Mouse (Mus musculus): Measurements from ENCODE around the gene Top3a. TPM values are rescaled to one million over a fixed set of nuclear protein-coding genes. Genes with fewer than 3 reads are reported as not detected.

Gene Top3a
- total RNA-seq, 2 experiments from 2014 or later, result 5.3 to 6.3 TPM

GRCm38 (mm10) chr11:60698806-60699523 is 78.2 kb downstream of the Top3a start:
- intact Hi-C loops (cut with DNase I), result loop anchor here (1.0 to 5.0 kb wide), 4 partner anchors 28 to 393 kb away; partner anchors contain the start of genes Dhrs7b, Flii and Tmem11
- DNase-seq, result peak; percentile 88

- DNase-seq, result peak; percentile 16
- intact Hi-C loops (cut with DNase I), result loop anchor here (5.0 kb wide), 2 partner anchors 180 to 395 kb away; partner anchors contain the start of gene Tmem11
These were observed 79.6 kb downstream of the Top3a start for GRCm38 (mm10) chr11:60697561-60697960.

GRCm38 (mm10) chr11:60696165-60696564 is 81.0 kb downstream of the Top3a start:
- DNase-seq, result no peak
- intact Hi-C loops (cut with DNase I), result loop anchor here (5.0 kb wide), 2 partner anchors 181 to 396 kb away; partner anchors contain the start of gene Tmem11

Small RNA genes lying within 50 kb of the gene (microRNA-seq; reads per million reads assigned to microRNA genes)
- 5.2 to 5.4 reads per million in 2 experiments for gene Mir5100

Other genes with a start within 250 kb of the Top3a start
- 10 to 100 TPM; 71.1 to 73.0 TPM for gene Alkbh5, start 241.0 kb downstream of the Top3a start, total RNA-seq (2021)
- 10 to 100 TPM; 23.8 to 25.2 TPM for gene Llgl1, start 77.6 kb downstream of the Top3a start, total RNA-seq (2021)
- gene Flii, start 50.1 kb downstream of the Top3a start, total RNA-seq (2021), result 100 to 1,000 TPM; 106 to 117 TPM
- 10 to 100 TPM; 24.2 to 26.6 TPM for gene Mief2, start 49.0 kb downstream of the Top3a start, total RNA-seq (2021)
- gene Smcr8, start 159 bp upstream of the Top3a start, total RNA-seq (2021), result 10 to 100 TPM; 16.1 to 16.6 TPM
- 10 to 100 TPM; 19.9 to 22.4 TPM for gene Shmt1, start 34.4 kb upstream of the Top3a start, total RNA-seq (2021)
- gene Dhrs7b, start 53.3 kb upstream of the Top3a start, total RNA-seq (2021), result 10 to 100 TPM; 18.9 to 21.1 TPM
- 10 to 100 TPM; 37.2 to 38.3 TPM for gene Tmem11, start 101.9 kb upstream of the Top3a start, total RNA-seq (2021)
- 10 to 100 TPM; 18.1 to 24.2 TPM for gene Natd1, start 137.4 kb upstream of the Top3a start, total RNA-seq (2021)
- gene Map2k3, start 154.7 kb upstream of the Top3a start, total RNA-seq (2021), result 10 to 100 TPM; 56.2 to 57.1 TPM
- 10 to 100 TPM; 20.6 to 24.7 TPM for gene Kcnj12, start 245.2 kb upstream of the Top3a start, total RNA-seq (2021)

Measured in heart, postnatal 10 days (tissue).